Mouse (Mus musculus) macrophage (primary cell): ENCODE data around the gene Tial1. TPM values are rescaled to one million over a fixed set of nuclear protein-coding genes. Genes with fewer than 3 reads are reported as not detected.

Source experiments
- H3K27ac ChIP-seq: fragments of 350-480 bp; formaldehyde crosslinking; 2 replicates; pipeline ENCODE4 v1.9.0; 2021
- H3K36me3 ChIP-seq: fragments of 350-480 bp; formaldehyde crosslinking; 2 replicates; pipeline ENCODE4 v1.9.0; 2021; ENCODE audit errors: inconsistent target
- H3K4me3 ChIP-seq: fragments of 350-480 bp; formaldehyde crosslinking; 2 replicates; pipeline ENCODE4 v1.9.0; 2021; ENCODE audit errors: inconsistent target
- H3K79me2 ChIP-seq: fragments of 350-480 bp; formaldehyde crosslinking; 2 replicates; pipeline ENCODE4 v1.9.0; 2021; ENCODE audit errors: inconsistent target
- WGBS: methylation state at CpG from one replicate; pipeline ENCODE4 v1.1.7; 2026; ENCODE audit warnings: inconsistent platforms; ENCODE audit not compliant: missing documents; 5-methylcytosine and 5-hydroxymethylcytosine counted together
- polyA plus RNA-seq: library from polyadenylated mRNA; stranded (reverse); fragments of 250-400 nt; gene quantifications from 3 replicates; pipeline ENCODE4 v1.2.4, GENCODE M21; 2018; ENCODE audit warnings: inconsistent platforms

Tial1 gene
- polyA plus RNA-seq, 1 experiment from 2014 or later = 67.1 TPM

GRCm38 (mm10) chr7:128403586-128403985, 57.9 kb downstream of the Tial1 start:
- Histone ChIP-seq H3K36me3 (peaks cover 46% of the 10 kb centered on the region), H3K27ac (no peak overlapping the region), H3K79me2 (peaks cover 57% of the 10 kb centered on the region), H3K4me3 (no peak overlapping the region)
- whole genome bisulfite sequencing = 96% methylated on average over 5 of the region's 6 CpGs

DNA sequence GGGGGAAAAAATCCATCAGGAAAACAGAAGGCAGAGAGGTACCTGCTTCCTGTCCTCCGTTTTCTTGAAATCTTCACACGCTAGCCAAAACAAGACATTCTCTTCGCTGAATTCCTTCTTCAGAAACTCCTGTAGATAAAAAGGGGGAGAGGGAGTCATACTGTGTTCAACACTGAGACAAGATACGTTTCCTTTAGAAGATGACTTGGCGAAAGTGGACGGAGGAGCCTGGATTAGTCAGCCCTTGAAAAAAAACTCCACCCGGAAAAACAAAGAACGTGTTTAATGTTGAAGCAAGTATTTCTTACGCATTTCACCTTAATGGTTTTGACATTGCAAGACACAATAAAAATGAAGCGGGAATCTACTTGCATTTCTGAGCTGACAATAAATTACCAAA, 58.4 kb downstream of the Tial1 start:
- Histone ChIP-seq H3K4me3 (no peak overlapping the region), H3K36me3 (peaks cover 46% of the 10 kb centered on the region), H3K27ac (no peak overlapping the region), H3K79me2 (peaks cover 57% of the 10 kb centered on the region)
- 89% methylated on average over 10 of the region's 10 CpGs for WGBS

GRCm38 (mm10) chr7:128402577-128402976, 58.9 kb downstream of the Tial1 start:
- 91% methylated on average over 8 of the region's 8 CpGs for WGBS
- H3K27ac ChIP-seq = no peak overlapping the region

GRCm38 (mm10) chr7:128398664-128399063, 62.9 kb downstream of the Tial1 start:
- 0 out of 2 replicates have a peak overlapping the region, but pooled peaks have one; percentile 4 for H3K27ac ChIP-seq
- peaks cover 33% of the 10 kb centered on the region for H3K79me2 ChIP-seq
- H3K36me3 ChIP-seq = peaks cover 36% of the 10 kb centered on the region
- WGBS = 58% methylated on average over 4 of the region's 4 CpGs
- H3K4me3 ChIP-seq = no peak overlapping the region

More at GRCm38 (mm10) chr7:128402577-128402976, 58.9 kb downstream of the Tial1 start:
- peaks cover 46% of the 10 kb centered on the region for H3K36me3 ChIP-seq
- no peak overlapping the region for H3K4me3 ChIP-seq
- H3K79me2 ChIP-seq = peaks cover 56% of the 10 kb centered on the region

- H3K27ac ChIP-seq = no peak overlapping the region
- no peak overlapping the region for H3K4me3 ChIP-seq
- WGBS = 79% methylated on average over 2 of the region's 2 CpGs
- peaks cover 29% of the 10 kb centered on the region; the same call in 1 of the 2 replicates for H3K79me2 ChIP-seq
- peaks cover 20% of the 10 kb centered on the region for H3K36me3 ChIP-seq
Observed at GRCm38 (mm10) chr7:128397066-128397465, 64.5 kb downstream of the Tial1 start.

DNA sequence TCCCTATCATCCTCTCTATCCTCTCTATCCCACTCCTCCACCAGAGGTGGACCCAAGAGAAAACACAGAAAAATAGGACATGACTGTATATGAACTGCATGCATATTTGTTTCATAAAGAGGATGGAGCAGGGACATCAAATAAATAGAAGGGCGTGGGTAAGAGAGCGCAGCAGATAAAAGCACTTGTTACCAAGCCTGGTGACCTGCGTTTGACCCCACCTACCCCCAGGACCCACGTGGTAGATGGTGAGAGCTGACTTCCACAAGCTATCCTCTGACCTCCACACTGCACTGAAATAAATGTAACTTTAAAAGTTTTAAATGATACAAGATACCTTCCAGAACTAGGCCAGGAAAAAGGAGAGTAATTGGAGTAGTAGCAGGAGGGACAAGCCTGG, 67.8 kb downstream of the Tial1 start:
- WGBS = 80% methylated on average over 4 of the region's 4 CpGs
- Histone ChIP-seq H3K27ac (peak overlapping the region; percentile 100), H3K36me3 (peaks cover 3% of the 10 kb centered on the region; the same call in 1 of the 2 replicates), H3K79me2 (peaks cover 36% of the 10 kb centered on the region; the same call in 1 of the 2 replicates), H3K4me3 (no peak overlapping the region)

DNA sequence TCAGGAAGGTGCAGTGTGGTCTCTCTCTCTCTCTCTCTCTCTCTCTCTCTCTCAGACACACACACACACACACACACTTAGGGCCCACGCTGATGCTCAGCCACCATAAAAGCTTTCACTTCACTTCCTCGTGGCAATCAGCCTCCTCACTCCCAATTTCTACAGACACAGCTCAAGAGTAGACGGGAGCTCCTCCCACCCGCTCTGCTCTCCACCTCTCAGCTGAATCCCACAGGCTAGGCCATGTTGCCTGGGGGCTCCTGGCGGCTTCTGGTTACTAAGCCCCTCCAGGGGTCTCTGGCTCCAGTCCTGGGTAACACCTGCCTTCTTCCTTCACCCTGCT, 68.6 kb downstream of the Tial1 start:
- 15% methylated on average over 3 of the region's 5 CpGs for WGBS
- Histone ChIP-seq H3K27ac (peak overlapping the region; percentile 100), H3K4me3 (no peak overlapping the region), H3K79me2 (peaks cover 29% of the 10 kb centered on the region; the same call in 1 of the 2 replicates), H3K36me3 (peaks cover 11% of the 10 kb centered on the region; the same call in 1 of the 2 replicates)

GRCm38 (mm10) chr7:128392071-128392971, 69.2 kb downstream of the Tial1 start:
- H3K27ac ChIP-seq = peak overlapping the region; percentile 100
- peaks cover 11% of the 10 kb centered on the region; the same call in 1 of the 2 replicates for H3K36me3 ChIP-seq
- H3K4me3 ChIP-seq = no peak overlapping the region
- peaks cover 23% of the 10 kb centered on the region; the same call in 1 of the 2 replicates for H3K79me2 ChIP-seq
- under 1% methylated on average over 18 of the region's 18 CpGs for WGBS

GRCm38 (mm10) chr7:128391267-128392057, 70.1 kb downstream of the Tial1 start:
- Histone ChIP-seq H3K79me2 (peaks cover 18% of the 10 kb centered on the region; the same call in 1 of the 2 replicates), H3K4me3 (no peak overlapping the region), H3K36me3 (peaks cover 11% of the 10 kb centered on the region; the same call in 1 of the 2 replicates), H3K27ac (peak overlapping the region; percentile 100)
- 36% methylated on average over 12 of the region's 12 CpGs for WGBS

Other genes starting within 250 kb of the Tial1 start
- gene Armc5, start 224.4 kb downstream of the Tial1 start, polyA plus RNA-seq = 10.9 to 18.5 TPM (median 17.7 TPM) in 3 replicates
- gene 9130023H24Rik, start 223.7 kb downstream of the Tial1 start, polyA plus RNA-seq = 5.0 to 5.9 TPM (median 5.6 TPM) in 3 replicates
- gene Tgfb1i1, start 214.9 kb downstream of the Tial1 start, polyA plus RNA-seq = 0.26 to 0.36 TPM (median 0.30 TPM) in 3 replicates
- gene Slc5a2, start 196.1 kb downstream of the Tial1 start, polyA plus RNA-seq = 0.52 TPM in 1 of 3 replicates, not detected in the others
- 16.5 to 20.1 TPM (median 18.5 TPM) in 3 replicates for gene BC017158, start 163.5 kb downstream of the Tial1 start, polyA plus RNA-seq
- gene Rgs10, start 43.0 kb downstream of the Tial1 start, polyA plus RNA-seq = 269 to 404 TPM (median 315 TPM) in 3 replicates
- 25.9 to 48.6 TPM (median 33.9 TPM) in 3 replicates for gene Bag3, start 61.9 kb upstream of the Tial1 start, polyA plus RNA-seq
- 12.0 to 19.5 TPM (median 18.5 TPM) in 3 replicates for gene Inpp5f, start 149.6 kb upstream of the Tial1 start, polyA plus RNA-seq